Mouse (Mus musculus) liver, adult 2 months (tissue): ENCODE measurements around the gene Xpnpep1. TPM values are rescaled to one million over a fixed set of nuclear protein-coding genes. Genes with fewer than 3 reads are reported as not detected.

Source experiments
- DNase-seq: peaks from one replicate; pipeline ENCODE4 v3.0.0-alpha.2; 2011; ENCODE audit warnings: low read depth, low spot score; ENCODE audit errors: extremely low read depth
- H3K27ac ChIP-seq: fragments of 200-500 bp; replicated peaks from 2 replicates; pipeline ENCODE4 v1.5.1; 2012; ENCODE audit warnings: low read depth, mild to moderate bottlenecking, control low read depth, inconsistent platforms, low read length; ENCODE audit not compliant: insufficient read depth
- H3K27me3 ChIP-seq: fragments of 200-500 bp; 2 replicates; pipeline ENCODE4 v1.6.1; 2012; ENCODE audit warnings: mild to moderate bottlenecking, moderate library complexity, low read length, inconsistent platforms; ENCODE audit not compliant: control insufficient read depth, insufficient read depth
- H3K36me3 ChIP-seq: fragments of 200-500 bp; 2 replicates; pipeline ENCODE4 v1.6.1; 2012; ENCODE audit warnings: low read length, inconsistent platforms; ENCODE audit not compliant: control insufficient read depth, insufficient read depth
- H3K4me1 ChIP-seq: fragments of 200-500 bp; 2 replicates; pipeline ENCODE4 v1.6.1; 2011; ENCODE audit warnings: low read length; ENCODE audit not compliant: control insufficient read depth, insufficient read depth
- H3K4me3 ChIP-seq: fragments of 200-500 bp; 2 replicates; pipeline ENCODE4 v1.5.1; 2011; ENCODE audit warnings: low read depth, mild to moderate bottlenecking, control low read depth, low read length, moderate library complexity; ENCODE audit not compliant: insufficient read depth
- H3K79me2 ChIP-seq: fragments of 200-500 bp; 2 replicates; pipeline ENCODE4 v1.6.1; 2012; ENCODE audit warnings: inconsistent platforms, mild to moderate bottlenecking, low read length, moderate library complexity; ENCODE audit not compliant: control insufficient read depth, insufficient read depth
- H3K9ac ChIP-seq: fragments of 200-500 bp; 2 replicates; pipeline ENCODE4 v1.6.1; 2012; ENCODE audit warnings: low read depth, mild to moderate bottlenecking, control low read depth, inconsistent platforms, low read length
- CTCF ChIP-seq: fragments of 200-500 bp; IDR thresholded peaks from 2 replicates; pipeline ENCODE4 v1.5.1; 2011; ENCODE audit warnings: low read depth, low read length, control low read depth
- POLR2A ChIP-seq: fragments of 200-500 bp; IDR thresholded peaks from 2 replicates; pipeline ENCODE4 v1.6.1; 2011; ENCODE audit warnings: low read length, control low read depth; ENCODE audit not compliant: insufficient read depth; ENCODE audit errors: extremely low read depth
- WGBS: fragments of 180-500 bp; shearing (Covaris S2); methylation state at CpG from one replicate; pipeline ENCODE4 v1.1.7; 2018; 5-methylcytosine and 5-hydroxymethylcytosine counted together
- polyA plus RNA-seq: library from polyadenylated mRNA; depleted of rRNA; stranded (reverse); fragments of >200 nt; gene quantifications from 2 replicates; pipeline ENCODE4 v1.2.3, GENCODE M21; 2012
- total RNA-seq: library from RNA; depleted of rRNA; stranded (reverse); fragments of >200 nt; gene quantifications from 2 replicates; pipeline ENCODE4 v1.2.3, GENCODE M21; 2014

The Xpnpep1 gene
- total and polyA plus RNA-seq, 2 experiments, result 37.1 to 38.3 TPM

DNA sequence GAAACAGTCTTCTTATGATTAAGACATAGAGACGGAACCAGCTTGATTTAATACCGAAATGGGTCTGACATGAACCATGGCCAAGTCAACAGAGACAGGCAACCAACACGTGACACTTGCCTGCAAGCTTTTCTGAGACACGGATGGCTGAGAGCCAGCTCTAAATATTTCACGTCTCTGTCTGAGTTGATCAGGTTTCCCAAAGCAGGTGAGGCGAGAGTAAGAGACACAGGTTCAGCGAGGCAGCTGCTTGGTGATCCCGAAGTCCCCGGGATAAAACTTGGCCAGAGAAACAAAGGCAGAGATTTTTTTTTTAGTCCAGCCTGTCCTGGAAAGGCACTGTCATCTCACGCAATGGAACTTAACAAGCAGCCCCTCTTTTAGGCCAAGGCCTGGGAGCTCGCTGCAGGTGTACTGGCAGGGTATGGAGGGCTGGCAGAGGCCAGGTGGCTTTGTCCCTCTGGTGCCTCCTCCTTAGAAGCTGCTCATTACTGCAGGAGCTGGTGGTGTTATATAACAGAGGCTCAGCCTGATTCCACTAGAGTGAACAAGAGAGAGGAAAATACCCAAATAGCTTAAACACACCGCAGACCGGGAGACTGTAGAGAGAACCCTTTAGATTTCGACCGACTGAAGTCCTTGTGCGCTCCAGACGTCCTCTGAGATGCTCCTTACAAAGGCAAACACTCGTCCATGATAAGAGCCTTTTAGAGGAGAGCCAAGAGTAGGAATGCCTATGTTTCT, 36.4 kb upstream of the Xpnpep1 start:
- no peaks in the 10 kb centered on the region for H3K27me3 ChIP-seq
- WGBS, result 49% methylated on average over 18 of the region's 18 CpGs
- no peak for TF ChIP-seq POLR2A
- H3K4me1 ChIP-seq, result peaks cover 18% of the 10 kb centered on the region
- no peaks in the 10 kb centered on the region for H3K79me2 ChIP-seq
- H3K9ac ChIP-seq, result no peak overlapping the region
- no peak overlapping the region for H3K27ac ChIP-seq
- peak; percentile 70 for DNase-seq
- H3K4me3 ChIP-seq, result no peak overlapping the region
- H3K36me3 ChIP-seq, result no peaks in the 10 kb centered on the region

DNA sequence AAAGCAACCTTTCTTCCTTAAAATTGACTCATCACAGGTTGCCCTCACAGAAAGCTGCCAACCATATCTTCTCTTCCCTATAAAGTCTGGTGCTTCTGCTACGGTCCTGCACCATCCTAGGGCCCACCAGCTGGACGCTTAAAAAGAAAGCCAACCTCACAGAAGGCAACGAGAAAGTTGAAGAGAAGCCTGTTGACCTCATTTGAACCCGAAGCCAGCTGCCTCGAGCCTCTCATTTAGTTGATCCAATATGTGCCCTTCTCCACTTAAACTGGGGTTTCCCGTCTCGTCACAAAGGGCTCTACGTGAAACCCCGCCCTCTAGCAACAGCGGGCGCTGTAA, 35.9 kb upstream of the Xpnpep1 start:
- DNase-seq, result no peak
- peaks cover 18% of the 10 kb centered on the region for H3K4me1 ChIP-seq

DNA sequence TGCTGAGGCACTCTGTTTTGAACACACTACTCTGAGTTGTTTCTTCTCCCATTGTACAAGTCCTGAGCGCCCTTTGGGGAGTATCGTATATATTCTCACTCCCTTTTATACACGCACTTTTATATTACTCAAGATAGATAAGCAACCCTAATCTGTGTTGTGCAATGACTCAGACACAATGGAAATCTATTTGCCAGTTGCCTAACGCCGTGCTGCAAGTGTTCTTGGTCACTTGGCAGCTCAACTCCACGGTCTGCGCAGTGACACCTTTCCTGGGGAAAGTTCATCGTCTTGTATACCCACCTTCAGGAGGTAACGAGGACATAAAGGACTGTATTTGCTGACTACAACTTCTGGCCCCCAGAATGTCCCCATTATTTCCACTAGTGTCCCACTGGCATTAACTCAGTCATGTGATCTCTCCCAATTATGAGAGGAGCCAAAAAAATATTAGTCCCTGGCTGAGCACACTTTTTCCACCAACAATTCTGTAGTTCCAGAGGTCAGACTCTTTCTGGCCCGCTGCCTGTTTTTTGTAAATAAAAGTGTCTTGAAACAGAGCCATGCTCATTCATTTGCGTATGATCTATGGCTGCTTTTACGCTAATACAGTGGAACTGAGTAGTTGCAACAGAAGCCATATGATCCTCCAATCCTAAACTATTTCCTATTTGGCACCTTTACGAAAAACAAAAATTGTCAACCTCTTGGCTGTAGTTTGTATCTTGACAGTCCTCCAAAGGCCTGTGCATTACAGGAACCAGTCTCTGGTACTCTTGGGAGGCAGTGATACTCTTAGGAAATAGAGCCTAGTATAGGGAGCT, 35.1 kb upstream of the Xpnpep1 start:
- peak; percentile 87 for DNase-seq
- no peaks in the 10 kb centered on the region for H3K36me3 ChIP-seq
- H3K4me1 ChIP-seq, result peaks cover 18% of the 10 kb centered on the region
- WGBS, result 27% methylated on average over 13 of the region's 13 CpGs
- no peak overlapping the region for H3K4me3 ChIP-seq
- H3K27me3 ChIP-seq, result 0 out of 2 replicates have a peak, but pooled peaks cover 3% of the 10 kb centered on the region
- TF ChIP-seq POLR2A (no peak), CTCF (no peak)
- H3K27ac ChIP-seq, result no peak overlapping the region
- no peaks in the 10 kb centered on the region for H3K79me2 ChIP-seq
- no peak overlapping the region for H3K9ac ChIP-seq

More for the DNA sequence above, 35.9 kb upstream of the Xpnpep1 start:
- Histone ChIP-seq H3K79me2 (no peaks in the 10 kb centered on the region), H3K27ac (no peak overlapping the region), H3K9ac (no peak overlapping the region), H3K27me3 (no peaks in the 10 kb centered on the region), H3K4me3 (no peak overlapping the region), H3K36me3 (no peaks in the 10 kb centered on the region)
- TF ChIP-seq CTCF, result no peak
- no peak for TF ChIP-seq POLR2A
- WGBS, result 77% methylated on average over 11 of the region's 11 CpGs

DNA sequence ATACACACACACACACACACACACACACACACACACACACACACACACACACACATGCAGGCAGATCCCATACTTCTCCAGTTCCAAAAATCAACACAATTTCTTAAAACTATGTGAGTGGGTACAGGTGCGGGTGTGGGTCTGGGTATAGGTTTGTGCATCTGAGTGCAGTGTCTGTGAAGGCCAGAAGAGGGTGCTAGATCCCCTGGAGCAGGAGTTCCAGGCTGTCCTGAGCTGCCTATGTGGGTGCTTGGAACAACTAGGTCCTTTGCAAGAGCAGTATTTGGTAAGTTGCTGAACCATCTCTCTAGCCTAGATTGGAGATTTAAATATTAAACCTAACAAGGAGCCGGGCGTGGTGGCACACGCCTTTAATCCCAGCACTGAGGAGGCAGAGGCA, 33.5 kb upstream of the Xpnpep1 start:
- 0 out of 2 replicates have a peak, but pooled peaks cover 3% of the 10 kb centered on the region for H3K27me3 ChIP-seq
- H3K79me2 ChIP-seq, result no peaks in the 10 kb centered on the region
- TF ChIP-seq POLR2A, result no peak
- peak; percentile 34 for TF ChIP-seq CTCF
- H3K9ac ChIP-seq, result no peak overlapping the region
- H3K4me3 ChIP-seq, result no peak overlapping the region
- 99% methylated on average over 4 of the region's 4 CpGs for WGBS
- H3K36me3 ChIP-seq, result no peaks in the 10 kb centered on the region
- DNase-seq, result no peak
- peaks cover 18% of the 10 kb centered on the region for H3K4me1 ChIP-seq
- H3K27ac ChIP-seq, result no peak overlapping the region

DNA sequence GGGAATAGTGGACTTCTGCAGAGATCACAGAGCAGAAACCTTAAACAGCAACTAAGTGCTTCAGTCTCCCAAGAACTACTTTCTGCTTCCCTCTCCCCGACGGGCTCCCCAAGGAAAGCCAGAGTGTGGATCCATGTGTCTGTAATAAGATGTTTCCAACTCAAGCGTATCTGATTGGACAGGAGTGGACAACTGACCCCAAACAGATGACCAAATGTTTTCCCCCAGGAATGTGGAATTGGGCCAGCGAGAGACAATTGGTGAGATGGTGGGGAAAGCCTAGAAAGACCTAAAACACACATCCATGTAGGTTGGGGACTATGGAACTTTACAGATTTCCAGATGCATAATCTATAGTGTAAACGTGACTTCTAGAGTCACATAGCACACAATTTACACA, 32.4 kb upstream of the Xpnpep1 start:
- H3K27me3 ChIP-seq, result 0 out of 2 replicates have a peak, but pooled peaks cover 3% of the 10 kb centered on the region
- no peak overlapping the region for H3K9ac ChIP-seq
- H3K4me1 ChIP-seq, result peaks cover 18% of the 10 kb centered on the region
- no peak for DNase-seq
- H3K4me3 ChIP-seq, result no peak overlapping the region
- WGBS, result 85% methylated on average over 5 of the region's 5 CpGs
- no peaks in the 10 kb centered on the region for H3K79me2 ChIP-seq
- no peak for TF ChIP-seq POLR2A
- no peak for TF ChIP-seq CTCF
- H3K36me3 ChIP-seq, result no peaks in the 10 kb centered on the region
- H3K27ac ChIP-seq, result no peak overlapping the region
